Mouse (Mus musculus) cerebellum, adult 2 months (tissue): ENCODE data around the gene 4930503B20Rik.

Experiments used
- CTCF ChIP-seq: fragments of 200-500 bp; IDR thresholded peaks from 2 replicates; pipeline ENCODE4 v1.5.1; 2011; ENCODE audit warnings: low read depth, mild to moderate bottlenecking, control low read depth, low read length, moderate library complexity, borderline replicate concordance; ENCODE audit not compliant: insufficient read depth
- POLR2A ChIP-seq: fragments of 200-500 bp; IDR thresholded peaks from 2 replicates; pipeline ENCODE4 v1.6.1; 2011; ENCODE audit warnings: low read length, control low read depth, borderline replicate concordance; ENCODE audit not compliant: insufficient read depth

GRCm38 (mm10) chr3:146641818-146642427 is 9.2 kb downstream of the 4930503B20Rik start:
- TF ChIP-seq CTCF (no peak), POLR2A (no peak)
